Mouse (Mus musculus): ENCODE results near the gene Paqr4.

- no peak for TF ChIP-seq POLR2A (IDR thresholded peaks at IDR 0.05; ENCODE audit: low read depth, low read length)
- no peak for TF ChIP-seq CTCF (IDR thresholded peaks at IDR 0.05; ENCODE audit: borderline replicate concordance, insufficient read depth, low read length)
Measured at GRCm38 (mm10) chr17:23747471-23747870, 6.8 kb upstream of the Paqr4 start.
